Mouse (Mus musculus) forebrain, embryonic 15.5 days (tissue): ENCODE results near the gene 4933415A04Rik. TPM values are rescaled to one million over a fixed set of nuclear protein-coding genes. Genes with fewer than 3 reads are reported as not detected.

ENCODE experiments used
- ATAC-seq: fragments of 200-750 bp; cut with Nextera tagmentation; replicated peaks from 2 replicates; pipeline ENCODE4 v1.8.0; 2017; ENCODE audit warnings: mild to moderate bottlenecking, moderate TSS enrichment, moderate library complexity
- H3K27ac ChIP-seq: fragments of 300-500 bp; sonication (generic); replicated peaks from 2 replicates; pipeline ENCODE4 v1.5.1; 2015; ENCODE audit warnings: mild to moderate bottlenecking, inconsistent platforms
- H3K27me3 ChIP-seq: fragments of 300-500 bp; sonication (generic); 2 replicates; pipeline ENCODE4 v1.6.1; 2015; ENCODE audit warnings: inconsistent platforms
- H3K36me3 ChIP-seq: fragments of 300-500 bp; sonication (generic); 2 replicates; pipeline ENCODE4 v1.6.1; 2015; ENCODE audit warnings: mild to moderate bottlenecking, inconsistent platforms
- H3K4me1 ChIP-seq: fragments of 300-500 bp; sonication (generic); 2 replicates; pipeline ENCODE4 v1.6.1; 2015; ENCODE audit warnings: inconsistent platforms
- H3K4me2 ChIP-seq: fragments of 300-500 bp; sonication (generic); replicated peaks from 2 replicates; pipeline ENCODE4 v1.6.1; 2015; ENCODE audit warnings: mild to moderate bottlenecking, inconsistent platforms
- H3K4me3 ChIP-seq: fragments of 300-500 bp; sonication (generic); 2 replicates; pipeline ENCODE4 v1.5.1; 2015; ENCODE audit warnings: mild to moderate bottlenecking, inconsistent platforms
- H3K9ac ChIP-seq: fragments of 300-500 bp; sonication (generic); replicated peaks from 2 replicates; pipeline ENCODE4 v1.6.1; 2015; ENCODE audit warnings: mild to moderate bottlenecking, inconsistent platforms
- H3K9me3 ChIP-seq: fragments of 300-500 bp; sonication (generic); 2 replicates; pipeline ENCODE4 v1.6.1; 2016; ENCODE audit warnings: inconsistent platforms
- WGBS: fragments of 180-500 bp; shearing (Covaris S2); methylation state at CpG from one replicate; pipeline ENCODE4 v1.1.7; 2015; ENCODE audit warnings: mixed read lengths; 5-methylcytosine and 5-hydroxymethylcytosine counted together
- polyA plus RNA-seq: library from polyadenylated mRNA; unstranded; fragments of >200 nt; fragmentation: Nextera tagmentation; extraction: Ambion mirVana; gene quantifications from 2 replicates; pipeline ENCODE4 v1.2.1, GENCODE M21; 2015

The 4933415A04Rik gene
- polyA plus RNA-seq, 1 experiment from 2014 or later: 2.9 TPM

GRCm38 (mm10) chr11:43577713-43578478 is 8.9 kb upstream of the 4933415A04Rik start:
- 51% methylated on average over 11 of the region's 11 CpGs for WGBS
- peaks cover 15% of the 10 kb centered on the region for H3K4me1 ChIP-seq
- H3K36me3 ChIP-seq: no peaks in the 10 kb centered on the region
- H3K9me3 ChIP-seq: no peaks in the 10 kb centered on the region
- H3K4me3 ChIP-seq: no peak overlapping the region
- no peak overlapping the region for H3K27ac ChIP-seq
- no peak overlapping the region for H3K4me2 ChIP-seq
- ATAC-seq: no peak
- H3K9ac ChIP-seq: no peak overlapping the region
- H3K27me3 ChIP-seq: no peaks in the 10 kb centered on the region

DNA sequence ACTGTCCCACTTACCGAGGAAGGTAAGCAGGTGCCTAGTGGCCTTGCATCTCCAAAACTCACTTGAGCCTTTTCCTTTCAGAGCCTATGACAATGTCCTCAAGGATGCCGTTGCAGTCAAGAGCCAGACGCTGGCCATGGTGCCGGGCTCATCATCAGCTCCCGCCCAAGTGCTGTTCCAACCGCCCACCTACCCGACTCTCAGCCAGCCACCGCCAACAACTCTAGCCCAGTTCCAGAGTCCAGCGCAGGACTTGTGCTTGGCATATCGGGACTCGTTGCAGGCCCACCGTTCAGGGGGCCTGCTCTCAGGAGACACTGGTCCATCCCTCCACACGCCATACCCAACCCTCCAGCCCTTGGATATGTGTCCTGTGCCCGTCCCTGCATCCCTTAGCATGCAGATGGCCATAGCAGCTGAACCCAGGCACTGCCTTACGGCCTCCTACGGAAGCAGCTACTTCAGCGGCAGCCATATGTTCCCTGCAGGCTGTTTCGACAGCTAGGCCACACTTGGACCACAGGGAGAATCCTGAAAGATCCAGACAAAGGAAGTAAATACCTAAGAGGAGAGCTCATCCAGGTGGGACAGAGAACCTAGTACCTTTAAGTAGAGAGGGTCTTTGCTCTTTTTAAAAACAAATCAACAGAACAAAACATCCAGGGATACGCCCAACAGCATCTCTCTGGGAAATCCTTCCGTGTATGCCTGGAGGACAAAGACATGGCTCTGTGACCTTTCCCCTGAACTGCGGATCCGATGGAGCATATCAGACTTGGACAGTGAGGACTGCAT is 1.4 kb upstream of the 4933415A04Rik start:
- Histone ChIP-seq H3K36me3 (peaks cover 10% of the 10 kb centered on the region; the same call in 1 of the 2 replicates), H3K9me3 (no peaks in the 10 kb centered on the region), H3K4me1 (no peaks in the 10 kb centered on the region), H3K9ac (no peak overlapping the region), H3K27ac (no peak overlapping the region), H3K27me3 (no peaks in the 10 kb centered on the region), H3K4me2 (no peak overlapping the region), H3K4me3 (no peak overlapping the region)
- 91% methylated on average over 22 of the region's 22 CpGs for WGBS
- no peak for ATAC-seq

DNA sequence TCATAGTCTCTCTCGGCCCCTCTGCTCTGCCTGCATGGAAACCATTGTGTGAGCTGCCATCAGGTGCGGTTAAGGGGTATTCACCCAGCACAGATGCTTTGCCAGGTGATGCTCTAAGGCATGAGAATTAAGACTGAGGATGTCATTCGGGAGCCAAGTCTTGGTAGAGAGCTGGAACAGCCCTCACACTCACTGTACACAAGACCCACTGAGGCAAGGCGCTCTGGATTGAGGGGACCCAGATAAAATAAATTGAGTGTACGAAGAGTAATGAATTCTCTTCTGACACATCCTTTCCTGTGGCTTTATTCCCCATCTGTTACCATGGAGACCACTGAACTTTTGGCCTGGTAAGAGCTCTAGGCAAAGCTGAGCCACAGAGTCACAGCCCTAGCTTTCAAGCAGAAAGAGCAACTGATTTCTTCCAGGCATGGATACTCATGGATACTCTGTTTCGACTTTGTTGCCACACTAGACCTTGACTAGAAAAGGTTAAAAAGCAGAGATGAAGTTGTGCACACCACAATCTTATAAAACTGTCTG is 2.8 kb downstream of the 4933415A04Rik start:
- no peak for ATAC-seq
- H3K4me2 ChIP-seq: no peak overlapping the region
- no peak overlapping the region for H3K9ac ChIP-seq
- no peak overlapping the region for H3K4me3 ChIP-seq
- no peaks in the 10 kb centered on the region for H3K27me3 ChIP-seq
- WGBS: 72% methylated on average over 6 of the region's 6 CpGs
- no peaks in the 10 kb centered on the region for H3K9me3 ChIP-seq
- no peaks in the 10 kb centered on the region for H3K4me1 ChIP-seq
- H3K27ac ChIP-seq: no peak overlapping the region
- H3K36me3 ChIP-seq: peaks cover 5% of the 10 kb centered on the region; the same call in 1 of the 2 replicates

DNA sequence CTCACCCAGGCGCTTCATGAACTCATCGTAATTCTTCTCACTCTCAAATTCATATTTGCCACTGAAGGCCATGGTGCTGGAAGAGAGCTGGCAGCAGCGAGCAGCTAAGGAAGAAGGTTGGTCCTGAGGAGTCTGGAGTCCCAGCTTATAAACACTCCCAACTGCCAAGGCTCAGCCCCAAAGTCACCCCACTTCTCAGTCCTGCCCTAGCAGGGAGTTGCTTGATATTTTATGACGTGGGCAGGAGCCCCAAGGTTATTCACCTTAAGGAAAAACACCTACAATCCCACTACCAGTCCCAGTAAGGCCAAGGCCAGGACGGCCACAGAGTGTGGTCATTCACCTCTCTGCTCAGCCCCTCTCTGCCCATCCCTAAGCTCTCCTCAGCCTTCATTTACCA is 14.6 kb downstream of the 4933415A04Rik start, which contains the start of gene Fabp6:
TSS of gene Fabp6 (minus strand) at position 101 of the 400 bp plus-strand sequence.
- H3K27ac ChIP-seq: no peak within 1 kb of the TSS
- no peak within 1 kb of the TSS for H3K9ac ChIP-seq
- ATAC-seq: no peak
- no peaks in the 10 kb centered on the region for H3K9me3 ChIP-seq
- H3K36me3 ChIP-seq: no peaks in the 10 kb centered on the region
- WGBS: 86% methylated on average over 5 of the region's 5 CpGs
- H3K27me3 ChIP-seq: no peaks in the 10 kb centered on the region
- no peak within 1 kb of the TSS for H3K4me3 ChIP-seq
- H3K4me1 ChIP-seq: no peaks in the 10 kb centered on the region
- H3K4me2 ChIP-seq: no peak within 1 kb of the TSS

DNA sequence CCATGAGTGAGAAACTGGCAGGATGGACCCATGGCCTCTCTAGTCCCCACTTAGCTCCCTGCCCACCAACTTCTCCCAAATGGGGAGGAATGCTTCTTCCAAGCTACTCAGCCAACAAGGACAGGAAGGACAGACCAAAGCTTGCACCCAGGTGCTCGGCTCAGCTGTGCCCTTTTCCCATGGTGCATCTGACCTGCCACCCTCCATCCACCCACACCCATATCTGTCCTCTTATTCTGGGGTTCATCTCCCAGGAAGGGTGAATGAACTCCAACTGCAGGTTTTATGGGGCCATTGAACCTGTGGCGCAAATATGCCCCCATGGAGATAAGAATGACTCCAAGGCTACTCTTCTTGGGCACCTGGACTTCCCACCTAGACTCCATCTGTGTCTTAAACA is 17.4 kb downstream of the 4933415A04Rik start:
- Histone ChIP-seq H3K9me3 (no peaks in the 10 kb centered on the region), H3K27me3 (no peaks in the 10 kb centered on the region), H3K4me3 (no peak overlapping the region), H3K4me1 (no peaks in the 10 kb centered on the region), H3K4me2 (no peak overlapping the region), H3K36me3 (no peaks in the 10 kb centered on the region), H3K27ac (no peak overlapping the region), H3K9ac (no peak overlapping the region)
- 92% methylated on average over 2 of the region's 2 CpGs for WGBS
- ATAC-seq: no peak

DNA sequence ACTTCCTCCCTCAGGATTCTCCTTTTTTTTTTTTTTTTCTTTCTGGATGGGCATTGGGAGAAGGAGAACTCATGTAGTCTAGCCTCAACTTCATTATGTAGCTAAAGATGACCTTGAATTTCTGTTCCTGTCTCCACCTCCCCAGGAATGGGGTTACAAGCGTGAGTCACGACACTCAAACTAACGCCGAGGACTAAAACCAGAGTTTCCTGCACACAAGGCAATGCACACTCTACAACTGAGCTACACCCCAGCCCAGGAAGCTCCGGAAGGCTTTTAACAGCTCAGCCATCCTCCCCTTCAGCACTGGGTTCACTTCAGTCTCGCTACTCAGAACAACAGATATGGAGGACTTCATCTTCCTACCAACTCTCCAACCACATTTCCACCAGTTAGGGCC is 18.1 kb downstream of the 4933415A04Rik start:
- H3K4me1 ChIP-seq: 0 out of 2 replicates have a peak, but pooled peaks cover 1% of the 10 kb centered on the region
- no peaks in the 10 kb centered on the region for H3K36me3 ChIP-seq
- WGBS: 94% methylated on average over 6 of the region's 6 CpGs
- H3K9ac ChIP-seq: no peak overlapping the region
- H3K4me2 ChIP-seq: no peak overlapping the region
- no peak overlapping the region for H3K27ac ChIP-seq
- H3K9me3 ChIP-seq: no peaks in the 10 kb centered on the region
- ATAC-seq: no peak
- H3K4me3 ChIP-seq: no peak overlapping the region
- H3K27me3 ChIP-seq: no peaks in the 10 kb centered on the region

- Histone ChIP-seq H3K4me1 (0 out of 2 replicates have a peak, but pooled peaks cover 7% of the 10 kb centered on the region), H3K4me2 (no peak overlapping the region), H3K36me3 (no peaks in the 10 kb centered on the region), H3K9me3 (no peaks in the 10 kb centered on the region), H3K4me3 (no peak overlapping the region), H3K27me3 (no peaks in the 10 kb centered on the region), H3K27ac (no peak overlapping the region), H3K9ac (no peak overlapping the region)
- no peak for ATAC-seq
- WGBS: 89% methylated on average over 6 of the region's 6 CpGs
Measured at GRCm38 (mm10) chr11:43605859-43606258, 19.0 kb downstream of the 4933415A04Rik start.

DNA sequence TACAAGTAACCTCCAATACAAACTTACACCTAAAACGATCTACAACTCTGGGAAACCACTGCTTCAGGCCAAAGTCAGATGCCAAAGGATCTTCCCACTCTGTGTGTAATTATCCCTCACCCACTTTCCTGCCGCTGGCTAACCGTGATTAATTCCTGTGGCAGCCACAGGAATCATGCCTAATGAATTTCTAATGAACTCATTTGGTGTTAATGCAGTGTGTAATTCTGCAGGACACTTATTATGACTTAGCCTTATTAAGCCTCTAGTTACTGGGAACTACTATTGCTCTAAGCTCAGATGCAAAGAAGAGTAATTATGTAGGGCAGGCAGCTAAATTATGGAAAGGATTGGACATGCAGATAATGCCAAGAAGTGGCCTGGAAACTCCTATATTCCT is 21.6 kb downstream of the 4933415A04Rik start:
- 22% methylated on average over 3 of the region's 3 CpGs for WGBS
- no peaks in the 10 kb centered on the region for H3K27me3 ChIP-seq
- ATAC-seq: no peak
- peaks cover 16% of the 10 kb centered on the region for H3K4me1 ChIP-seq
- no peak overlapping the region for H3K9ac ChIP-seq
- H3K36me3 ChIP-seq: no peaks in the 10 kb centered on the region
- no peak overlapping the region for H3K4me3 ChIP-seq
- H3K9me3 ChIP-seq: no peaks in the 10 kb centered on the region
- no peak overlapping the region for H3K4me2 ChIP-seq
- no peak overlapping the region for H3K27ac ChIP-seq

DNA sequence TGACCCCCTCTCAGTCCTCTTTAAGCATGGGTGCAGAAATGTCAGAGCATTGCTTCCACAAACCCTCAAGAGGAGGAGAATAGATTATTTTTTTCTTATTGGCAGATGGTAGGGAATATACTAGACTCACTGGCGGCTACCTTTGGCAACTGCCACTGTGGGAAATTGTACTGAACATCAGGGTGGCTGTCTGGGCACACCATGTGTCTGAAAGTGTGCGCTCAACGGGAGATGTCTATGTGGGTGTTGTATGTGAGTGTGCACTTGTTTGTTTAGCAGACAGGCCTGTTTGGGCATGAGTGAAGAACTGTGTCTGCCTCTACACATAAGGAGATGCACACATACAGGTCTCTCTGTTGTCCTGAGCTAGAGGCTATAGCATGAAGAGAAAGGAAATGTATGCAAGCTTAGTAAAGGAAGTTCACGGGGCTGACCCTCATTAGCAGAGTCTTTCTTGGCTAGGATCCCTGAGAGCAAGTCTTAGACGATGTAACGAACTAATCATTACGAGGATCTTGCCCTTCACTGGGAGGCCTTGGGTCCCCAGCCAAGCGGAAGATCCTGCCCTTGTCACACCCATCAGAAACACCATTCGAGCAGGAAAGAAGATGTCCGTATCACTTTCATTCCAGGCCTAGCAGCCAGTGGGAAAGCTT is 23.3 kb downstream of the 4933415A04Rik start:
- WGBS: 43% methylated on average over 10 of the region's 10 CpGs
- peaks cover 16% of the 10 kb centered on the region for H3K4me1 ChIP-seq
- no peaks in the 10 kb centered on the region for H3K27me3 ChIP-seq
- H3K9me3 ChIP-seq: no peaks in the 10 kb centered on the region
- H3K4me2 ChIP-seq: no peak overlapping the region
- no peak overlapping the region for H3K9ac ChIP-seq
- H3K4me3 ChIP-seq: no peak overlapping the region
- no peak overlapping the region for H3K27ac ChIP-seq
- H3K36me3 ChIP-seq: no peaks in the 10 kb centered on the region
- no peak for ATAC-seq

DNA sequence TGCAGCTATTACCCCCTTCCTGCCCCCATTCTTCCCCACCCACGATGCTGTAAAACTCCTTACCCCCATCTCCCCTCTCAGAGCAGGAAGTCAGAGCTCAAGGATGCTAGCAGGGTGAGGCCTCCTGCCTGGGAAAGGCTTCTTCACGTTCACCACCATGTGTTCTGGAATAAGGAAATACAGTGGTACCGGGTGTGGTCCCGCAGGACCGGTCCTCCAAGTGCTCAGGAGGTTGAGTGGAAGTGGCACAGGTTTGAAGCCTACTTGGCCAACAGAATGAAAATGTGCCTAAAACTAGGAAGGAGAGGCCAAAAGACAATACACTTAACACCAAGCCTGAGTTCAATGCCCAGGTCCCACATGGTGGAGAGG is 23.8 kb downstream of the 4933415A04Rik start:
- WGBS: 75% methylated on average over 5 of the region's 5 CpGs

DNA sequence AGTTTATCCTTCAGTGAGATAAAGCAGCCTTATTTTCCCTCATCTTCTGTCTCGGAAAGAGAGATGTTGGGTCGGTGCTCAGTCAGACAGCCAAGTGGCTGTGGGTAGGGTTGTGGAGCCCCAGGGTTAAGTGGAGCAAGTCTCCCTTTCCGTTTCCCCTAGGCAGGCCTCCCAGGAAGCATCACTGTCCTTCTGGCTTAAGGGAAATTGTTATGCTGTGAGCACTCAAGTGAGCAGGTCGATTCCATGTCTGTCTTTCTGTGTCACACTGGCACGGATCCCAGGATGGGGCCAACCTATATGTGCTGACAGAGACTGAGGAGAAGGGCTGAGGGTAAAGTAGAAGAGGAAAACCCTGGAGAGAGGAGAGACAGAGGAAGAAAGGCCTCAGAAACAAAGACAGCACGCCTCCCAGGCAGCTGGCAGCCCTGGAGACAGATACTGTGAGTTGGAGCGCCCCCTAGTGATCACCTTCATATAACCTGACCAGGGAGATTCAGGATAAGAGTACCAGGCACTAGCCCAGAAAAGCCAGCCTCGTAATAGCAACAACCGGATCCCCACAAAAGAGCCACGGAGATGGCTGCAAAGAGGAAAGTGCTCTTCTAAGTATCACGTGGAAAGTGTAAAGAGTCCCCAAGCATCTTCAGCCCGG is 26.1 kb downstream of the 4933415A04Rik start:
- no peak overlapping the region for H3K4me3 ChIP-seq
- H3K36me3 ChIP-seq: no peaks in the 10 kb centered on the region
- peaks cover 21% of the 10 kb centered on the region for H3K4me1 ChIP-seq
- no peaks in the 10 kb centered on the region for H3K9me3 ChIP-seq
- H3K4me2 ChIP-seq: no peak overlapping the region
- no peaks in the 10 kb centered on the region for H3K27me3 ChIP-seq
- peak overlapping the region; percentile 20; the same call in 1 of the 2 replicates for H3K9ac ChIP-seq
- peak overlapping the region; percentile 76 for H3K27ac ChIP-seq
- peak; percentile 88 for ATAC-seq
- WGBS: 22% methylated on average over 12 of the region's 12 CpGs

More for the DNA sequence above, 23.8 kb downstream of the 4933415A04Rik start:
- Histone ChIP-seq H3K4me2 (no peak overlapping the region), H3K36me3 (no peaks in the 10 kb centered on the region), H3K9me3 (no peaks in the 10 kb centered on the region), H3K4me3 (no peak overlapping the region), H3K4me1 (peaks cover 16% of the 10 kb centered on the region), H3K9ac (no peak overlapping the region), H3K27ac (no peak overlapping the region), H3K27me3 (no peaks in the 10 kb centered on the region)
- no peak for ATAC-seq
